Mouse (Mus musculus) stomach, embryonic 16.5 days (tissue): ENCODE results near the gene Adssl1. TPM values are rescaled to one million over a fixed set of nuclear protein-coding genes. Genes with fewer than 3 reads are reported as not detected.

ENCODE experiments used
- ATAC-seq: fragments of 200-750 bp; cut with Nextera tagmentation; 2 replicates; pipeline ENCODE4 v1.8.0; 2017; ENCODE audit warnings: moderate number of reproducible peaks, moderate TSS enrichment; ENCODE audit not compliant: insufficient read depth, low FRiP score
- H3K27ac ChIP-seq: fragments of 300-500 bp; sonication (generic); 2 replicates; pipeline ENCODE4 v1.5.1; 2014; ENCODE audit warnings: low read length
- H3K27me3 ChIP-seq: fragments of 300-500 bp; sonication (generic); 2 replicates; pipeline ENCODE4 v1.6.1; 2014; ENCODE audit warnings: low read length, control low read depth, mixed read lengths; ENCODE audit not compliant: control insufficient read depth, insufficient read depth
- H3K36me3 ChIP-seq: fragments of 300-500 bp; sonication (generic); 2 replicates; pipeline ENCODE4 v1.6.1; 2014; ENCODE audit warnings: low read length; ENCODE audit not compliant: control insufficient read depth, insufficient read depth
- H3K4me1 ChIP-seq: fragments of 300-500 bp; sonication (generic); 2 replicates; pipeline ENCODE4 v1.6.1; 2014; ENCODE audit warnings: low read length, control low read depth, mixed read lengths; ENCODE audit not compliant: control insufficient read depth, insufficient read depth
- H3K4me2 ChIP-seq: fragments of 300-500 bp; sonication (generic); 2 replicates; pipeline ENCODE4 v1.6.1; 2014; ENCODE audit warnings: low read depth, low read length, mixed read lengths
- H3K4me3 ChIP-seq: fragments of 300-500 bp; sonication (generic); replicated peaks from 2 replicates; pipeline ENCODE4 v1.5.1; 2014; ENCODE audit warnings: mild to moderate bottlenecking, low read length
- H3K9ac ChIP-seq: fragments of 300-500 bp; sonication (generic); 2 replicates; pipeline ENCODE4 v1.6.1; 2014; ENCODE audit warnings: low read length
- H3K9me3 ChIP-seq: fragments of 300-500 bp; sonication (generic); replicated peaks from 2 replicates; pipeline ENCODE4 v1.6.1; 2016; ENCODE audit warnings: low read length, control low read depth; ENCODE audit not compliant: control insufficient read depth
- WGBS: fragments of 180-500 bp; shearing (Covaris S2); extraction: QIAGEN DNeasy Blood & Tissue Kit; methylation state at CpG from one replicate; pipeline ENCODE4 v1.1.7; 2014; 5-methylcytosine and 5-hydroxymethylcytosine counted together
- polyA plus RNA-seq: library from polyadenylated mRNA; unstranded; fragments of >200 nt; fragmentation: Nextera tagmentation; extraction: Ambion mirVana; gene quantifications from 2 replicates; pipeline ENCODE4 v1.2.1, GENCODE M21; 2015

Adssl1 gene
- polyA plus RNA-seq, 1 experiment from 2014 or later = 10.3 TPM

- Histone ChIP-seq H3K27ac (0 out of 2 replicates have a peak overlapping the region, but pooled peaks have one; percentile 8), H3K36me3 (no peaks in the 10 kb centered on the region), H3K4me1 (peaks cover 38% of the 10 kb centered on the region), H3K4me3 (no peak overlapping the region), H3K27me3 (no peaks in the 10 kb centered on the region), H3K4me2 (no peak overlapping the region), H3K9me3 (no peaks in the 10 kb centered on the region), H3K9ac (no peak overlapping the region)
- ATAC-seq = no peak
- 80% methylated on average over 6 of the region's 6 CpGs for WGBS
Measured at GRCm38 (mm10) chr12:112628197-112628596, 8.4 kb downstream of the Adssl1 start.

GRCm38 (mm10) chr12:112628928-112629721, 9.3 kb downstream of the Adssl1 start:
- ATAC-seq = peak; percentile 81
- H3K27ac ChIP-seq = 0 out of 2 replicates have a peak overlapping the region, but pooled peaks have one; percentile 8
- H3K27me3 ChIP-seq = no peaks in the 10 kb centered on the region
- WGBS = 32% methylated on average over 19 of the region's 19 CpGs
- H3K36me3 ChIP-seq = no peaks in the 10 kb centered on the region
- H3K4me2 ChIP-seq = peak overlapping the region; percentile 50
- peak overlapping the region; percentile 2 for H3K4me3 ChIP-seq
- no peaks in the 10 kb centered on the region for H3K9me3 ChIP-seq
- H3K4me1 ChIP-seq = peaks cover 41% of the 10 kb centered on the region
- H3K9ac ChIP-seq = 0 out of 2 replicates have a peak overlapping the region, but pooled peaks have one; percentile 34

GRCm38 (mm10) chr12:112630029-112630428, 10.2 kb downstream of the Adssl1 start:
- Histone ChIP-seq H3K4me1 (peaks cover 45% of the 10 kb centered on the region), H3K9ac (no peak overlapping the region), H3K27me3 (no peaks in the 10 kb centered on the region), H3K36me3 (no peaks in the 10 kb centered on the region), H3K27ac (no peak overlapping the region), H3K4me3 (no peak overlapping the region), H3K9me3 (no peaks in the 10 kb centered on the region), H3K4me2 (no peak overlapping the region)
- 94% methylated on average over 12 of the region's 12 CpGs for WGBS
- no peak for ATAC-seq

- H3K27me3 ChIP-seq = no peaks in the 10 kb centered on the region
- 55% methylated on average over 5 of the region's 5 CpGs for WGBS
- no peak overlapping the region for H3K27ac ChIP-seq
- no peaks in the 10 kb centered on the region for H3K9me3 ChIP-seq
- H3K4me3 ChIP-seq = no peak overlapping the region
- H3K4me2 ChIP-seq = no peak overlapping the region
- H3K36me3 ChIP-seq = no peaks in the 10 kb centered on the region
- no peak for ATAC-seq
- no peak overlapping the region for H3K9ac ChIP-seq
- H3K4me1 ChIP-seq = peaks cover 45% of the 10 kb centered on the region
Measured at GRCm38 (mm10) chr12:112630796-112631195, 11.0 kb downstream of the Adssl1 start.

DNA sequence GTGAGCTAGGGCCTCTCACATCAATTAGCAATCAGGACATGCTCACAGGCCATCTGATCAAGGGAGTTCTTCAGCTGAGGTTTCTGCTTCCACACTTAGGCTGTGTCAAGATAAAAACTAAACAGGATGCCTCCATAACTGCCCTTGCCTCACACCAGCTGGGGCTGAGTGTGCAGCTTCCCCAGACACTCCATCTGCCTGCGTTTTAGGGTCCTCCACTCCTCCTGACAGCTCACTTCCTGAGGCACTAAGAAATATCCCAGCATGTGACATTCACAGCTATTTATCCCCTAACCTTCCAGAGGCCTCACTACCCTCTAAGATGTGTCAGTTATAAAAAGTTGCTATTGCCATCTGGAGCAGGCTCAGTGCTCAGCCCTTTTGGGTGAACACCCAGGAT, 11.6 kb downstream of the Adssl1 start:
- Histone ChIP-seq H3K27ac (peak overlapping the region; percentile 38; the same call in 1 of the 2 replicates), H3K9ac (no peak overlapping the region), H3K27me3 (no peaks in the 10 kb centered on the region), H3K9me3 (no peaks in the 10 kb centered on the region), H3K36me3 (no peaks in the 10 kb centered on the region), H3K4me3 (no peak overlapping the region), H3K4me2 (no peak overlapping the region), H3K4me1 (peaks cover 44% of the 10 kb centered on the region)
- WGBS = 14% methylated on average over 1 of the region's 1 CpGs
- ATAC-seq = no peak

DNA sequence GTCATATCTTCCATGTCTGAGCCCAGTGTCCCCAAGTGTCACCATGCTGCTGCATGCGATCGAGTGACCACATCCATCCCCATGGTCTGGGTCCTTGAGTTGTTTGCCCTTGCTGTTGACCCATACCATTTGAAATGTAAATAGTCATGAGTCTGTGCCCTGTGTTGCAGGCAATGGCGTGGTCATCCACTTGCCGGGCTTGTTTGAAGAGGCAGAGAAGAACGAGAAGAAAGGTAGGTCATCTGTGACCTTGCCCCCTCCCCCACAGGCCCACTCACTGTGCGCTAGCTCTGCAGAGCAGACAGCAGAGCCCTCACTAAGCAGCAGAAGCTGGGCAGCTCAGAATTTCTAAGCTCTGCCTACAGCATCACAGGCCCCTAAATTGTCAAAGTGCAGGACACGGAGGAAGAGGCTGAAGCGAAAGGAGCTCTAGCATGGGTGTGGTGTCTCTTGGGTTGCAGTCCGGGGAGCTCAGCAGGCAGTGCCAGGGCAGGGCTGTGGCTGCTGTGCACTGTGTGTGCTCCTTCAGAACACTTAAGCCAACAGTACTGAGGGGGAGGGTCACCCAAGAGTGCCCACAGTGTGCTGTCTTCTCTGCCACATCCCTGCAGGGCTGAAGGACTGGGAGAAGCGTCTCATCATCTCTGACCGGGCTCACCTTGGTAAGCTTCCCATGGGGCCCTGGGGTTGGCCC, 12.4 kb downstream of the Adssl1 start:
- Histone ChIP-seq H3K4me3 (no peak overlapping the region), H3K9me3 (no peaks in the 10 kb centered on the region), H3K27ac (0 out of 2 replicates have a peak overlapping the region, but pooled peaks have one; percentile 38), H3K9ac (no peak overlapping the region; the same call in 1 of the 2 replicates), H3K27me3 (no peaks in the 10 kb centered on the region), H3K4me2 (no peak overlapping the region), H3K4me1 (peaks cover 41% of the 10 kb centered on the region), H3K36me3 (no peaks in the 10 kb centered on the region)
- 54% methylated on average over 11 of the region's 11 CpGs for WGBS
- no peak for ATAC-seq

- 79% methylated on average over 5 of the region's 5 CpGs for WGBS
- Histone ChIP-seq H3K9ac (no peak overlapping the region), H3K9me3 (no peaks in the 10 kb centered on the region), H3K27me3 (no peaks in the 10 kb centered on the region), H3K4me3 (no peak overlapping the region), H3K36me3 (no peaks in the 10 kb centered on the region), H3K27ac (0 out of 2 replicates have a peak overlapping the region, but pooled peaks have one; percentile 1), H3K4me2 (no peak overlapping the region), H3K4me1 (peaks cover 37% of the 10 kb centered on the region)
- ATAC-seq = no peak
Measured at GRCm38 (mm10) chr12:112632907-112633306, 13.1 kb downstream of the Adssl1 start.

- WGBS = 47% methylated on average over 9 of the region's 9 CpGs
- no peaks in the 10 kb centered on the region for H3K27me3 ChIP-seq
- H3K4me2 ChIP-seq = no peak overlapping the region
- H3K27ac ChIP-seq = no peak overlapping the region
- peaks cover 29% of the 10 kb centered on the region for H3K4me1 ChIP-seq
- H3K4me3 ChIP-seq = no peak overlapping the region
- no peak for ATAC-seq
- no peaks in the 10 kb centered on the region for H3K36me3 ChIP-seq
- no peak overlapping the region for H3K9ac ChIP-seq
- no peaks in the 10 kb centered on the region for H3K9me3 ChIP-seq
Measured at GRCm38 (mm10) chr12:112633686-112634085, 13.8 kb downstream of the Adssl1 start.

DNA sequence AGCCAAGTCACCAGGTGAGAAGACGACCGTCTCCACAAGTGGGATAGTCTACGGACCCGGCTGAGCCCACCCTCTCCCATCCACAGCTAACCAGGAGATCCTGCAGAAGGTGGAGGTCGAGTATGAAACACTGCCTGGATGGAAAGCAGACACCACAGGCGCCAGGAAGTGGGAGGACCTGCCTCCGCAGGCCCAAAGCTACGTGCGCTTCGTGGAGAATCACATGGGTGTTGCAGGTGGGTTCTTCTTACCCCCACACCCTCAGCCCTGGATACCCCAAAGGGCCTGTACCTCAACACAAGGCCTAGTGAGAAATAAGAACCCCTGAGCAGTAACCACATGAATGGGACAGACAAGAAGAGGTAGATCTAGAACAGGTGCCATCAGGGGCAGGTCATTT, 19.7 kb downstream of the Adssl1 start:
- ATAC-seq = no peak
- Histone ChIP-seq H3K27ac (no peak overlapping the region), H3K27me3 (no peaks in the 10 kb centered on the region), H3K9me3 (no peaks in the 10 kb centered on the region), H3K9ac (no peak overlapping the region), H3K4me2 (no peak overlapping the region), H3K4me1 (0 out of 2 replicates have a peak, but pooled peaks cover under 1% of the 10 kb centered on the region), H3K4me3 (no peak overlapping the region), H3K36me3 (no peaks in the 10 kb centered on the region)
- 85% methylated on average over 10 of the region's 10 CpGs for WGBS
